Mouse (Mus musculus): Measurements from ENCODE around the gene Mrpl12.
"Not testable (repeated sequence)": the region's sequence is repeated elsewhere in the genome, so short reads cannot be mapped to it uniquely, and the experiment has no call there.

The Mrpl12 gene

DNA sequence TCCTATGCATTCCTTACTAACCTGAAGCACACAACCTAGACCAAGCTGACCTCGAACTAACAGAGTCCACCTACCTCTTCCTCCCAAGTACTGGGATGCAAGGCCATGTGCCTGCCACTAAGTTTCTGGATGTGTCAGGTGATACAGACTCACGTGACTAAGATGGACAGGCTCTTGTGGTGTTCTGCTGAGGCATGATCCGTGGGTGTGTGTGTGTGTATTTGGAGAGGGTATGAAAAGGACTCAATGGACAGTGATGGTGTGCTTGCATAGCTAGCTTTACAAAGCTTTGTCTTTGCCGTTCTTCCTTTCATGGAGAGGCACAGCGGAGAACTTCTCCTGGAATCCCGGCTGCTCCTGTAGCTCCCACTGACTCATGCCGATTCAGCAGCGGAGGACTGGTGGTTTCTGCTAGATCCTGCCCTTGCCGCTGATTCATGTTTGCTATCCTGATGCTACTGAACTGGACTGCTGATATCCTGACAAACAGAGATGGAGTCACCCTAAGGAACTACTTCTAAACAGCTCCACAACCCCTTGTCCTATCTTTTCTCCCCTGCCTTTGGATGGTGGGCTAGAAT, 24.0 kb downstream of the Mrpl12 start:
- DNase-seq (ENCODE audit: low spot score in 2 of 2), result no peak

DNA sequence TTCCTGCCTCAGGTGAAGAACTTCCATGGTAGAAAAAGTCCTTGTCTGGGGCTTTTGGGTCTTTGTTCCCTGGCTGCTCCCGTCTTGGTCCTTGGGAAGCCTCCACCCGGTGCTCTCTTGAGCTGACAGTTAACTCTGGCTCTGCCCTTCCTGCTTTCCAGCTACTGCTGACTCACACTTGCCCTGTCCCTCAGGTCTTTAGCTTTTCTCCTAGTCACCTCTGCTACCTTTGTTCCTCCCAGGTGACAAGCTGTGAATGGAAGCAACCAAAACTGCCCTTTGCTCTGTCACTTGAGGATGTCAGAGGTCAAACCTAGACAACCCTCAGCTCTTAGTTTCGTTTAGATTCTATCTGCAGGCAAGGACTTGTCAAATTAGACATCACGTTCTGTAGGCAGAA, 25.5 kb downstream of the Mrpl12 start:
- DNase-seq (ENCODE audit: low spot score in 2 of 2), result no peak

DNA sequence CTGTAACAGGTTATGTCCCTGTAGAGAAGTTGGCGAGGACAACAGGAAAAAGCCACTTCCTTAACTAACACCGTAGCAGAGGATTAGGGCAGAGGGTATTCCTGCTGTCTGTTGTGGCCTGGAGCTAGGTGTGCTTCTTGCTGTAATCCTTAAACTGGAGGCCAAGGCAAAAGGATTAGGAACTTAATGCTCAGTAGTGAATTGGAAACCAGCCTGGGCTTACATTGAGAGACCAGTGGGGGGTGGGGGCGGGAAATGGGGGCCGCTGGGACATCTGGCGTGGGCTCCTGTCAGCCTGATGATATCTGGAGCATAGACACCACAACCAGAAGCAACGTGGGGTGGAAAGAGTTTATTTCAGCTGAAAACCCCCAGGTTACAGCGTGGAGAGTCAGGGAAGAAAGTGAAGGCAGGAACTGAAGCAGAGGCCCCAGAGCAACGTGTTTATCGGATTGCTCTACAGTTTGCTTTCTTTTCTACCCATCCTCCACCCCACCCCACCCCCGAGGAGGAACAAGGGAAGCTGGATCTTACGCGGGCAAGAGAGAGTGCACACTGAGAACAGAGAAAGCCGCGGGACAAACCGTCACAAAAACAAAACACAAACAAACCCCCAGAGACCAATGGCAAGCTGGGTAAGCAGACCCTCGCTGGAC, 26.1 kb downstream of the Mrpl12 start:
- no peak for DNase-seq (ENCODE audit: low spot score in 2 of 2)

DNA sequence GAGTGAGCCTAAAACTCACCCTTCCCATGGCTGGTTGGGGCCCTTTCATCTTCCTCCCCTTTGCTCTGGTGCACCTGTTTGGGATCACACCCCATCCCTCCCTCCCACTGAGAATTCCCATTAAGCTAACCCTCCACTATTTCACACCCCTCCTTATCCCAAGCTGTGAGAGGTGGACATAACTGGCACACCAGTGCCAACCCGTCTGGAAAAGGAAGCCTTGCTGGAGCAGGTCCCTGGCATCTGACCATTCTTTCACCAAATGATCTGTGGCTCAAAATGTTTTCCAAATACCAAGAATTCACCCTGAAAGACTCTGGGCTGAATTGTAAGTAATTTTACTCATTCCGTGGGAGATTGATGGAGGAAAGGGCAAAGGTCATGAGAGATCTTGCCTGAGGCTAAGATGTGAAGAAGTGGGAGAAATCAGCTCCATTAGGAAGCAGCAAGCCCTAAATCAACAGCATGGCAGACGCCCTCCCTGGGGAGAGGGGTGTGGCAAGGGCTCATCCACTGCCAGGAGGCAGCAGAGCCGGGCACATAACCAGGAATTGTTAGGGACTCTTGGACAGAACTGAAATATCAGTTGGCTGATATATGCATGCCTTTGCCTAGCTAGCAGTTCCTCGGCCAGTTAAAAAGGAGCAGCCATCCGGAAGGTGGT, 28.5 kb downstream of the Mrpl12 start:
- no peak for DNase-seq (ENCODE audit: low spot score in 2 of 2)

DNA sequence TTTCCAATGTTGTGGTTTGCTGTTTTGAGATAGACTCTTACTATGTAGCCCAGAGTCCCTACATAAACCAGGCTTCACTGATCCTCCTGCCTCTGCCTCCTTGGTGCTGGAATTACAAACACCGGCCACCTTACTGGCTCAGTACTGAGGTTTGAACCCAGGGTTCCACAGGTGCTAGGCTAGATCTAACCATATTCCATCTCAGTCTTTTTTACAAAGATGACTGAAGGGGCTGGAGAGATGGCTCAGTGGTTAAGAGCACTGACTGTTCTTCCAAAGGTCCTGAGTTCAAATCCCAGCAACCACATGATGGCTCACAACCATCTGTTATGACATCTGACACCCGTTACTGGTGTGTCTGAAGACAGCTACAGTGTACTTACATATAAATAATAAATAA, 29.8 kb downstream of the Mrpl12 start:
- DNase-seq (ENCODE audit: low spot score in 2 of 2), result not testable (repeated sequence)

DNA sequence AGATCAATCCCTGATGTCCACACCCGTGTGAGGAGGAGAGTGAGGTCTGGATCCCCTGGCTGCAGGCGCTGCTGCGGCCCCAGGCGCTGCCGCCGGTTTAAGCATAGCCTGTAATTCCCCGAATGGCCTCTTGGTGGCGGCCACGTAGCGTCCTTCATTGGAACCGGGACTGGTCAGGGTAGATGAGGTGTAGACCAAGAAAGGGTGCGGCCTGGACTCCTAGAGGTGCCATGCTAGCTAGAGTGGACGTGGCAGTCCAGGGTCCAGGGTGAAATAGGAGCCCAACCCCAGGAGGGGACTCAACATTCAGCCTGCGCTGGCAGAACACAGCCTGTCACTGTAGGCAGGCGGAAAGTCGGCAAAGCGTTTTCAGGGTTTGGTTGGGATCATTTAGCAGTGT, 31.2 kb downstream of the Mrpl12 start:
- peak; percentile 89 to 92 for DNase-seq (ENCODE audit: low spot score in 2 of 2)

DNA sequence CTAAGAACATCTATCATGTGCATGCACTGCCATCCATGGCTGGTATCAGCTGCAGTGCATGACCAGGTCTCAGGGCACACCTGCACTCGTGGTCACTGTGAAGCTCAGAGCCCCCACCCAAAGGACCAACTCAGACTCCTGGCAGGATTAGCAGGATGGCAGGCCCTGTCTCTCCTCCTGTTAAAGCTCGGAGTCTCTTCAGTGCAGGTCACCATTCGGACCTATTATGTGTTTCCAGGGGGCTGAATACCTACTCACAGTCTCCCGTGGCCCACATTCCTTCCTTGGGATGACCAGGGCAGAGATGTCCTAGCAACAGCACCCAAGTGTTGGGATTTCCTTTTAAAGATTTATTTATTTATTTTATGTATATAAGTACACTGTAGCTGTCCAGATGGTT, 32.7 kb downstream of the Mrpl12 start:
- no peak for DNase-seq (ENCODE audit: low spot score in 2 of 2)

DNA sequence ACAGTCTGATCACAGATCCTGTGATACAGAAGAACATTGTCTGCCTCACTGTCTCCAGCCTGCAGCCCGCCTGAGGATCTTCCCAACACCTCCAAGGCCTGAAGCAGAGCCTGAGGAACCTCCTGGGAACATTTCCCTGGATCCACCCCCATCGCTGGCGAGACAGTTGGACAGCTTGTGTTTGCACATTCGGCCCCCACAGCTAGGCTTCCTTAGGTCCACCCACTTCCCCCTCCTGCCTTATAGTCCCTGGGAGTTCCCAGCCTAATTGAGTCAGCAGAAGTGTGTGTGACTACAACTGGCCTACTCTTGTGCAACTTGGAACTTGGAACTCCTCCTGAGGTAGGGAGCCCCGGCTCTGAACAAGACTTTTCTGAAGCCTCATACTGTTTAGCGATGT, 33.6 kb downstream of the Mrpl12 start:
- DNase-seq (ENCODE audit: low spot score in 2 of 2), result peak; percentile 81 to 89

DNA sequence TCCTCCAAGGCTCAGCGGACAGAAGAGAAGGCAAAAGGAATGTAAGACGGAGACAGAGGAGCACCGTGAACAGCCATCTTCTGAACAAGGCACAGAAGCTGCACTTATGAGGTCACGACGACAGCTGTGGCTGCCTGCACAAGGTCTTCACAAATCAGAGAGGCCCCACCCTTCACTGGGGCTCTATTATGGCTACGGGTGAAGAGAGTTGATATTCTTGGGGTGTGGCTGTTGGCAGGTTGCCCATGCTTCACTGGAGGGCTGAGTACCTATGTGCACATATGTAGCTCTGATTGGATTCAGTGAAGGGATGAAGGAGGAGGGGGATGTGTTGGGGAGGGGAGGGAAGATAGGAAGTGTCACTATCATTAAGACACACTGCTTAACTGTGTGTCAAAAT, 34.1 kb downstream of the Mrpl12 start:
- no peak for DNase-seq (ENCODE audit: low spot score in 2 of 2)

DNA sequence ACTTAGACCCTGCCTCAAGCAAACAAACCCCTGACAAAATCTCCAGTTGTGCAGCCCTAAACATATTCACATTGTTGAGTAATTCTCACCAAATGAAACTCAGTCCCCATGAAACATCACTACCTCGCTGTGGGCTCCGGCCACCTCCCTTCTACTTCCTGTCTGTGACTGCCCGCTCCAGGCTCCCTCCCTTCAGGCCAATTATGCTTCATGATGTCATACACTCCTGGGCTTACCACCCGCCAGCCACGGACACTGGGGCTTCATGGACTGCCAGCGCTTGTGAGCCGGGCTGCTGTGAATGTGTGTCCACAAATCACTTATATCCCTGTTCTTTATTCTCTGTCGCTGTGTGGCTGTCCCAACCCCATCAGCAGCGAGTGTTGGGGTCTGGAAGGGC, 35.3 kb downstream of the Mrpl12 start:
- DNase-seq (ENCODE audit: low spot score in 2 of 2), result no peak

DNA sequence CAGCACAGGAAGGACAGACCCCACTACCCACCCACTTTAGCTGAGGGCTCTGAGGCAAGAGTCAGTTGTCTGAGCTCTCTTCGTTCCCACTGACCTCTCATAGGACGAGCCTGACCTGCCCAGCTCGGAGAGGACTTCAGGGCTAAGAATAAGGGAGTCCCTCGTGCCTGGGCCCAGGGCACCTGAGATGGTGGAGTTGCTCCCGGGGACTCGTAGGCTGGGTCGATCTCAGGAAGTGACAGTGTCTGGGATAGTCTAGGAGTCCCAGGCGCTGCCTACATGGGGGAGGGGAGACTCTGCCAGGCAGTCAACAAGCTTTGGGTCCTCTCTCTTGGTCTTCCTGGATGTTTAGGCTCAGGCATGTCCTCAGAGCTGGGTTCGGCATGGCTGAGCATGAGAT, 36.1 kb downstream of the Mrpl12 start:
- no peak for DNase-seq (ENCODE audit: low spot score in 2 of 2)

DNA sequence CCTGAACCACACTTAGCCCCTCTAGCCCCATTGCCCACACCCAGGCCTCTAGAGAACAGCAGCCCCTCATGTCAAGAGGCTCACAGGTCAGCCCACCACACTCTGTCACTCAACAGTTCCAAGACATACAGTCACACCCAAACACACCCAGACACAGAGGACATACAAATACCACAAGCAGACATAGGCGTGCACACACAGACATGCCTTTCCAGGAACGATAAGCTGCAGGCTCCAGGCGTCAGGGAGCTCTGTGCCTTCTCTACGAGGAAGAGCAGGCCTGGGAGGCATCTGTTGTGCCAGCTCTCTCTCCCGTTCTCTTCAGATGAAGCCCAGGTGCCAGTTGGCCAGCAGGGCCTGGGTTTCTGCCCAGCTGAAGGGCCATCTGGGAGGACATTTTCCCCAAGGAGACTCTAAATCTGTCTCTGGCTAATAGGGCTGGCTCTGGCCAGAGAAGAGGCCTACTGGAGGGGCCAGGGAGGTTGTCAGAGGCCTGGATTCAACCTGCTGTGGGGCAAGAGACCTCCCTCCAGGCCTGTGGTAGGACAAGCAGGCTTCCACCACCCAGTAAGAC, 36.6 kb downstream of the Mrpl12 start:
- DNase-seq (ENCODE audit: low spot score in 2 of 2), result no peak

DNA sequence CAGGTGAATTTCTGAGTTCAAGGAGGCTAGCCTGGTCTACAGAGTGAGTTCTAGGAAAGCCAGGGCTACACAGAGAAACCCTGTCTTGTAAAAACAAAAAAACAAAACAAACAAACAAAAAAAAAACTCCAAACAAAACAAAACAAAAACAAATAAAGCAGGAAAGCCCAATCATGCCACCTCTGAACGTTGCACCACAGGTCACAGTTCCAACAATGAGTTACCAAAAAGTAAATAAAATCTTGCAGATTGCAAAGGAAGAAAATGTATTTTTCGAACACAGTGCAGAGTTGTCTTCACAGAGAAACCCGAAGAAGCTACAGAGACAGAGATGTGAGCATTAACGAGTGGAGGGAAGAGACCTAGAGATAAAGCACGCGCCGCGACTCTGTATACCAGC, 38.2 kb downstream of the Mrpl12 start:
- no peak for DNase-seq (ENCODE audit: low spot score in 2 of 2)

DNA sequence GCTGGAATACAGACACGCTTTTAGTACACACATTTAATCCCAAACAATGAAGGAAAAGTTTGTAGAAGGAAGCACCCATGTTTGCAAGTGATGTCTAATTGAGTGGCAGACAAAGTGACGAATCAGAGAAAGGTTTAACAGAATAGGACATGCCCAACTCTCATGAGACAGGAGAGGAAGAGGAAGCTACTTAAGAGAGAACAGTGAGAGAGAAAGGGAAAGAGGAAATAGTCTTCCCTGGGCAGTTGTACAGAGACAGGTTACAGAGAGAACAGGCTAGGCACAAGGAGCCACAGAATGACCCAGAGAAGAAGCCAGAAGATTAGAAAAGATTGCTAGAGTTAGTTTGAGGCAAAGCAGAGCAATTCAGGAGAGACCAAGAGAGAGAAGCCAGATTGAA, 41.5 kb downstream of the Mrpl12 start:
- DNase-seq (ENCODE audit: low spot score in 2 of 2), result no peak

DNA sequence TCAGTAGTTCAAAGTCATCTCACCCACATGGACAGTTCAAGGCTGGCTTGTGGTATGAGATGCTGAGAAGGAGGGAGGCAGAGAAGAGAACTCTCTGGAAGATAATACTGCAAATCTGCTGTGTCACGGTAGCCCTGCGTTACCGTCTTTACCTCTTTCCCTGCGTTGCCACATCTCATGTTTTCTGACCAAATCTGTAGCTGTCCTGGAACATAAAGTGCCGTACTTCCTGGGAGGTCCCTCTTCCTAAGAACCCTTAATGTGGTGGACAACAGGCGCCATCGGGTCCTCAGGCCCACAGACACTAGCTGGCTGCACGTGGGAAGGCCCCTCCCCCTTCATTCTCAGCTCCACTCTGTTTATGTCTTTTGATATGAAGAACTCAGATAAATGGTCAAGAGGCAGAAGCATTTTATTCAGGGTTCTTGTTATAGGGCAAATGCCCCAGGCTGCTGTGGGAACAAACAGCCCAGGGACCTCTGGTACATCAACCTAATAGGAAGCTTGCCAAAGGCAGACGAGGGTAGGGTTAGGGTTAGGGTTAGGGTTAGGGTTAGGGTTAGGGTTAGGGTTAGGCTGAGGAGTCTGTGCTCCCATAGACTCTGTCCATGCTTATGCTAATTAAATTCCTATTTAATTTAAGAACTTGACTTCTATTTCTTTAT, 43.4 kb downstream of the Mrpl12 start:
- DNase-seq (ENCODE audit: low spot score in 2 of 2), result no peak

DNA sequence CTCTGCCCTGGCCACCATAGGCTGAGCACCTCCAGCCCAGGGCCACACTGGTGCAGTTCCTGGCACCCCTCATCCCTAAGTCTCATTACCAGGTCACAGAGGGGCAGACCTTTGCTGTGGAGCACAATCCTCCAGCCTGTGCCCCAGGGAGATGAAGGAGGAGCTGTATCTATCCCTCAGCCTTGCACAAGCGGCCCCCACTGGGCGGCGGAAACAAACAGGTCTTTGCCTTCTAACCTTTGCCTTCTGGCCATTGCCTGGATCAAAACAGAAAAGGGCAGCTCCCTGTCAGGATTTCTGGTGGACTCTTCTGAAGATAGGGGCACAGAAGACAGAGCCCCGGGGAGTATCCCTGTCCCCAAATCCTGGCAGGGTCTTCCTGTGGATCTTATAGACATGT, 44.5 kb downstream of the Mrpl12 start:
- DNase-seq (ENCODE audit: low spot score in 2 of 2), result no peak

DNA sequence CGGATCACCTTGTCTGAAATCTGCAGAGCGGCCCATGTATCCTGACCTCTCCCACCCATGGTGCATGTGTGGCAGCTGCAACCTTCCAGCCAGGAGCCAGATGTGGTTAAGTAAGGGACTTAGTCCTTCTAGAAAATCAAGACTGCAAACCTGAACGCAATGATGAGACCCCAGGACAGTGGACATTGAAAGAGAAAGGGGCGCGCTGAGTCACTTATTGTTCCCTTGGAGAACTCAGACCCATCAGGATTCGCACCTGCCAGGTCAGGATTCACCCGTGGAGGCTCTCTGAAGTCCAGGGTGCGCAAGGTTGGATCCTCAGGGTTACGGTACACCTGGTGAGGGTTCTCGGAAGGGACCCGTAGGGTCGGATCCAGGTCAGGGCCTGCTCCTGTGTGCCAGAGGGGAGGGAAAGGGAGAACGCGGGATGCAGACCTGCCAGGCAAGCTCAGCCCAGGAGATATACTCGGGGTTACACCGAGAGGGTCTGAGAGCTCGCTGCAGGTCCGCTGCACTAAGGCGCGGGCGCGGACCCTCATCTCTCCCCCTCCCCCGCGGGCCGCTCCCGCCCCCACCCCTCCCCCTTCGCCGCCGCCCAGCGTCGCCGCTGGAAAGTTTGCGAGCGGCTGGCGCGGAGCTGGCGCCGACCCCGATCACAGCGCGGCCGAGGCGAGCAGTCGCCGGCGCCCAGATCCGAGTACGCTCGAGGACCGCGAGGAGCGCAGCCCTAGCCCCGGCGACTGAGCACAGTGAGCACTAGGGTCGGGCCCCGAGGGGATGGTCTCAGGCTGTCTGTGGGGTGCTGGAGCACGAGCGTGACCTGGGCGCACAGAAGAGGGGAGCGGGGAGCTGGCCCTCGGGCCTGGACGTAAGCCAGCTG, 45.9 kb downstream of the Mrpl12 start, which contains the start of gene Gcgr:
TSS of gene Gcgr (plus strand) at position 615 of the 880 bp plus-strand sequence.
- no peak for DNase-seq (ENCODE audit: low spot score in 2 of 2)

DNA sequence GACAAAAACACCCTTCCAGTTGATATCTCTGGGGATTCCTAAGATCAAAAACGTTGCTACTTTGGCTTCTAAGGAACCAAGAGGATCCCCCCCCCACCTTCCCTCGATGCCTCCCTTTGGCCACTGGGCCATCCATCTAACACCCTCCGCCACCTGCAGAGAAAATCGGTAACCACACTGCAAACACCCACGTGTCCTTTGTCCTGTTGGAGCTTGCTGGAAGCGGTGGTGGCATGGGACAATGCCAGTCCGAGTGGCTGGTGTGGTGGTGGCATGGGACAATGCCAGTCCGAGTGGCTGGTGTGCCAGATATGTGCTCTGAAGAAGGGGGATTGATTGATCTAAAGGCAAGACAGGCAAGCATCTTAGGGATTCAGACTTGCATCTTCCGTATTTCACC, 47.2 kb downstream of the Mrpl12 start:
- no peak for DNase-seq (ENCODE audit: low spot score in 2 of 2)

DNA sequence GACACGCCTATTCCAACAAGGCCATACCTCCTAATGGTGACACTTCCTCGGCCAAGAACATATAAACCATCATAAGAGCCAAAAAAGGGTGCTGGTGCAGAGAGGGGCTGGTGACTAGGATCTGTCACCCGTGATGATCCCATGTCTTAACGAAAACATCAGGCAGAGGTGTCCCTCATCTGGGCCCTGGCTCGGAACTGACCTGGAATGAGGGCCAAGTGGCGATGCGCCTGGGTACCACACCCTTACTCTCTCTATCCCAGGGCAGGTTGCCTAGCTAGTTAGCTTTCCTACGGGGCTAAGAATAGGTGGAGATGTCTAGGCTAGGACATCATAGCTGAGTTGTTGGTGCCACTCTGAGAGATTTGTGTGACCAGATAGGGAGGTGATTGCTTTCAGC, 49.7 kb downstream of the Mrpl12 start:
- DNase-seq (ENCODE audit: low spot score in 2 of 2), result no peak

DNA sequence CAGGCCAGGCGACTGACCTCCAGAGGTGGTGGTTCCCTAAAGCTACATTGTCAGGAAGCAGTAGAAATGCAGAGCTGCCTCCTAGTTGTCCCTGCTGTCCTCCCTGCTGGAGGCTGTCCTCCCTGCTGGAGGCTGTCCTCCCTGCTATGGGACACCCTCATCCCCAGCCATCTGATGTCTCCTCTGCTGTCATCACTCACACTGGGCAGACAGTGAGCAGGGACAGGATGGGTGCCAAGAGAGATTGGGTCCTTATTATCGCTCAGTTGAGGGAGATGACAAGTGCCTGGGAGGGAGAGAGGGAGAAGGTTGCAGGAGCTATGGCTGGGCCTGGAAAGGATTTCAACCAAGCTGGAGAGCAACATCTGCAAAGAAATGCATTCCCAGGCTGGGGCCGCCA, 50.7 kb downstream of the Mrpl12 start:
- DNase-seq (ENCODE audit: low spot score in 2 of 2), result no peak

DNA sequence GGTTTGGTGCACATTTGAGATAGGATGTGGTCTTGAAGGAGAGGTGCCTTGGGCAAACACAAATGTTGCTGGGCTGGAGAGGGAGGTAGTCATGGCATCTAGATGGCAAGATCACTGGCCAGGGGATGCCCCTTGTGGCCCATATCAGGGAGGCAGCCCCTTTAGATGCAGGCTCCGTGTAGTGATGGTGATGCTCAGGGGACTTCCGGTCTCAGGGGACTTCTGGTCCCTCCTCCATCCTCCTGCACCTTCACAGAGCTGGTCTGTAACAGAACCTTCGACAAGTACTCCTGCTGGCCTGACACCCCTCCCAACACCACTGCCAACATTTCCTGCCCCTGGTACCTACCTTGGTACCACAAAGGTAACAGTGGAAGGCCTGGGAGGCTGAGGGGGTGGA, 51.4 kb downstream of the Mrpl12 start:
- DNase-seq (ENCODE audit: low spot score in 2 of 2), result no peak

DNA sequence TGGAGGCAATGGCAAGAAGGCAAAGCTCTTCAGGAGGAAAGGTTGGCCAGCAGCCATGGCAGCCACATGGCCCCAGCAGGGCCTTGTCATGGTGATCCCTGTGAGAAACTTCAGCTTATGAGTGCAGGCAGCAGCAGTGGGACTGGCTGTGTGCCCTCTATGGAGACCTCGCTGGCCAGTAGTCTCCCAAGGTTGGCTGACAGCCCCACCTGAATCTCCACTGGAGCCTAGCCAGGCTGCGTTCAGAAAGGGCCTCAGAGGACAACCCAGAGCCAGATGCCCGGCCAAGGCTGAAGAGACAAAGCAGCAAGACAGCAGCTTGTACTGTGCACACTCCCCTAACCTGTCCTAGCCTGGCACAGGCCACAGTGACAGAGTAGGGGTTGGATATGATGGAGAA, 54.1 kb downstream of the Mrpl12 start:
- no peak for DNase-seq (ENCODE audit: low spot score in 2 of 2)
